Mouse (Mus musculus) adrenal gland, adult 18-20 months (tissue): Measurements from ENCODE around the gene Fkbp8. TPM values are rescaled to one million over a fixed set of nuclear protein-coding genes. Genes with fewer than 3 reads are reported as not detected.

Experiments
- DNase-seq, 2 experiments: peaks; one replicate each; pipeline ENCODE4 v3.0.0; 2021 to 2022; ENCODE audit warnings: low spot score in 2 of 2
- long read RNA-seq, 2 experiments: library from polyadenylated mRNA; stranded (forward); transcript quantifications; one replicate each; pipeline ENCODE4 v2.0.0; 2021
- total RNA-seq, 2 experiments: library from RNA; stranded (reverse); gene quantifications; 1 replicate in 1 of 2; 2 replicates in 1 of 2; pipeline ENCODE4 v1.2.3; 2021

Gene Fkbp8
- 100 to 1,000 TPM; 257 to 332 TPM for total RNA-seq
- long read RNA-seq, experiment 1, transcript Fkbp8-202 (9 exons, 1,720 nt) = minor isoform, 38 of 366 reads
- long read RNA-seq, experiment 1, transcript Fkbp8-201 (9 exons, 1,698 nt) = major isoform, 167 of 366 reads
- long read RNA-seq, experiment 1, transcript Fkbp8-204 (9 exons, 1,799 nt) = minor isoform, 63 of 366 reads
- long read RNA-seq, experiment 1, partial matches to known transcripts = 49 of 366 reads
- long read RNA-seq, experiment 1, other reads (novel, unspliced or antisense) = 49 of 366 reads
- long read RNA-seq, experiment 2, transcript Fkbp8-202 (9 exons, 1,720 nt) = minor isoform, 99 of 905 reads
- long read RNA-seq, experiment 2, transcript Fkbp8-204 (9 exons, 1,799 nt) = minor isoform, 165 of 905 reads
- long read RNA-seq, experiment 2, transcript Fkbp8-201 (9 exons, 1,698 nt) = major isoform, 382 of 905 reads
- long read RNA-seq, experiment 2, partial matches to known transcripts = 142 of 905 reads
- long read RNA-seq, experiment 2, other reads (novel, unspliced or antisense) = 115 of 905 reads

DNA sequence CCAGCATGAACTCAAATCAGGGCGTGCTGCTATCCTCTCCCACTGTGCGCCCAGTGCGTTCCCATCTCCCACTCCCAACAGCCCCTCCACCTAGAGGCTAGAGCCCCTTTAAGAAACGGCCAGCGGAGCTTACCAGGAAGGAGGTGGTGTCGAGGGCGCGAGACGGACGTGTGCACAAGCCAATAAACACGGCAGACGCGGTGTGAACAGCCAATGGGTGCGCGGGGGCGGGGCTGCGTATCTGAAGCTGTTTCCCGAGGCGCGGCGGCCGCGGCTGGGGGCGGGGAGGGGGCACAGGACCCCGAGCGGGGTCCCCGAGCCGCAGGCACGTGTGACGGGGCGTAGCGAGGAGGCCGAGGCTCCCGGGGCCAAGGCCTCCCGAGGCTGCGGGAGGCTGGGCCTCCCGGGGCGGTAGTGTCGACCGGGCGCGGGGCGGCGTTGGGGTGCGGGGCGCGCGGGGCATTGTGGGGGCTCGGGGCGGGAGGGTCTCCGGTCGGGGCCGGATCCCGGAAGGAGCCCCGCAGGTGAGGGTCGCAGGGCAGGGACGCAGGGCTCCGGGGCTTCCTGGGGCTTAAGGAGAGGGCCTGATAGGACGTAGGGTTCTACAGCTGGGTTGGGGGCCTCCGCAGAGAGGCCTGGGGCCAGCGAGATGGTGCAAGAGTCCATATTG, at the start of gene Fkbp8, which contains the start of gene Kxd1:
TSS of gene Fkbp8 (plus strand) at position 213 of the 670 bp plus-strand sequence.
TSS of gene Kxd1 (minus strand) at position 445 of the 670 bp plus-strand sequence.
- DNase-seq = peak; percentile 98 to 99

DNA sequence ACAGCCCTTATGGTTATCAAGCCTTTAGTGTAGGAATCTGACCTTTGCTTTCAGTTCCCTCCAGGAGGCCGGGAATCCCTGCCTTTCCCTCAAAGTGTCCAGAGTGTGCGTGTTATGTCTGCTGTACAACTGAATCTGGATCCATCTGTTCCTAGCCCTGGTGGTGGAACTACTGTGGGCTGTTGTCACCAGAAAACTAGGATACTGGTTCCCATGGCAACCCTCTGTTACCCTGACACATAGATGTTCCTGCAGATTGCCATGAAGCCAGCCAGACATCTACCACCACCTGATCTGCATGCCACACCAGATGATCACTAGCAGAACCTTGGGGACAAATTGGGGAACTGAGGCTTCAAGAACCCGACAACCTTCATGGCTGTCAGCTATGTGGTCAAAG, 45.6 kb upstream of the Fkbp8 start:
- DNase-seq = no peak

DNA sequence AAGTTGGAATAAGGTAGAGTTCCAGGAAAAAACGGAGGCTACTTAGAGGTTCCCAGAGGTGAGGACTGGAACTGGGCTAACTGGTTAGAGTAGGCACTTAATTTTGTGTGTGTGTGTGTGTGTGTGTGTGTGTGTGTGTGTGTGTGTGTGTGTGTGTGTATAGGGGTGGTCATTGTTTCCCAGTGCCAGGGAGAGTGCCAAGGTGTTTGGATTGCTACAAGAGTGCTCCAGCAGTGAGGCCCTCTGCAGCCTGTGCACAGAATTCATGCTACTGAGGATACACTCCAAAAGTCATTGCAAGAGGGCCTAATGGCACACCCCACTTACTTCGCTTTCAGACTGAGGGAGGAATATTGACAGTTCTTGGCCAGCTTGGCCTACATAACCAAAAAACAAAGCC, 44.6 kb upstream of the Fkbp8 start:
- DNase-seq = no peak

- DNase-seq = no peak
Measured at GRCm38 (mm10) chr8:70486191-70486681, 41.3 kb upstream of the Fkbp8 start.

- DNase-seq = no peak
Measured at GRCm38 (mm10) chr8:70486941-70487520, 40.5 kb upstream of the Fkbp8 start, which contains the start of gene Tmem59l. TSS of gene Tmem59l (minus strand) at chr8:70487358.

- no peak for DNase-seq
Measured at GRCm38 (mm10) chr8:70487993-70488796, 39.3 kb upstream of the Fkbp8 start.

DNA sequence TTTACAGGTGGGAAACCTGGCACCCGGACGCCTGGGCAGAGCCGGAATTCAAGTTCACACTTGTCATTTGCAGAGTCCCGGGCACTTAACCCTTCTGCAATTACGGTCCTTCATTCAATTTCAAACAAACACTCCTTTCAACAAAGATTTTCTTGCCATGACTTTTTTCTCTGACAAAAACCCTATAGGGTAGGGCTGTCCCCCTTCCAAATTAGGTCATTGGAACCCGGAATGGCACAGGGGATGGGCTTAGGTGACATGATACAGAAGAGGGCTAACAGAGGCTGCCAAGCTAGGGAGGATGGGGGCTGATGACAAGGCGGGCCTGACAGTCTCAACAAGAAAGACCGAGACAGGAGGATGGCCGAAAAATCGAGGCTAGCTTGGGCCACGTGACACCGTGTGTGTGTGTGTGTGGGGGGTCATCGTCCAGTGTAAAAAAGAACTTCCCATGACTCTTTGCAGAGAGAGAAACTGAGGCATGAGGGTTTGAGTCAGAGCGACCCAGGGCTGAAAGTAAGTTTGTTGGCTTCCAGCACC, 38.5 kb upstream of the Fkbp8 start:
- no peak for DNase-seq

- no peak for DNase-seq
Measured at GRCm38 (mm10) chr8:70489576-70489975, 37.9 kb upstream of the Fkbp8 start.

GRCm38 (mm10) chr8:70490061-70490879, 37.3 kb upstream of the Fkbp8 start:
- no peak for DNase-seq

- DNase-seq = no peak
Measured at GRCm38 (mm10) chr8:70490880-70491495, 36.5 kb upstream of the Fkbp8 start.

DNA sequence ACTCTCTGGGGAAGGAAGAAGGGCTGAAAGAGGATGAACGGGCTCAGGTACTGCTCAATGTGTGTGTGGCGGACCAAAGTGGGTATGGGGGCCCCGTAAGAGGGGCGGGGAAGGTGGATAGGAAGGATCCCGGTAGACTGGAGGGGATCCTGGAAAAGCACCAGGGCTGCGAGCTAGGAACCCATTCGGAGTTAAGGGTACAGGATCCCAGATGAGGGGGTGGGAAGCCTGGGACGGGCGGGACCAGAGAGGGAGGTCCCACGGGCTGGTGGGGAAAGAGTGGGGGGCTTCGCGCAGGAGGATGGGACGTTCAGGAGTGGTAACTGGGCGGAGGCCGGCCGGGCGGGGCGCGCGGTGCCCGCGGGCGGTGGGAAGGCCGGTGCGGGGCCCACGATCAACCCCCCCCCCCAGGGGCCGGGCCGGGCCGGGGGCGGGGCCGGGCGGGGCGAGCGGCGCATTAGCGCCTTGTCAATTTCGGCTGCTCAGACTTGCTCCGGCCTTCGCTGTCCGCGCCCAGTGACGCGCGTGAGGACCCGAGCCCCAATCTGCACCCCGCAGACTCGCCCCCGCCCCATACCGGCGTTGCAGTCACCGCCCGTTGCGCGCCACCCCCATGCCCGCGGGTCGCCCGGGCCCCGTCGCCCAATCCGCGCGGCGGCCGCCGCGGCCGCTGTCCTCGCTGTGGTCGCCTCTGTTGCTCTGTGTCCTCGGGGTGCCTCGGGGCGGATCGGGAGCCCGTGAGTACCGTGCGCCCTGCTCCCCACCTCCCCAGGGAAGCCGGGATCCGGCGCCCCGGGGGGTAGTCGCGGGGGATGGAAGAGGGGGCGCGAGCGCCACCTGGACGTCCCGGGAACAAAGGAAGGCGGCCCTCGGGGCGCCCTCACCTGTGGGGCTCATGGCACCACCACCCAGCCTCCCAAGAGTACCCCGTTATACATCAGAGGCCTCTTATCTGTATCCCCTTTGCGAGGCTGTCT, 34.6 kb upstream of the Fkbp8 start, which contains the start of gene Crlf1:
TSS of gene Crlf1 (plus strand) at position 495 of the 977 bp plus-strand sequence.
- DNase-seq = no peak

GRCm38 (mm10) chr8:70493692-70494415, 33.7 kb upstream of the Fkbp8 start:
- DNase-seq = no peak

DNA sequence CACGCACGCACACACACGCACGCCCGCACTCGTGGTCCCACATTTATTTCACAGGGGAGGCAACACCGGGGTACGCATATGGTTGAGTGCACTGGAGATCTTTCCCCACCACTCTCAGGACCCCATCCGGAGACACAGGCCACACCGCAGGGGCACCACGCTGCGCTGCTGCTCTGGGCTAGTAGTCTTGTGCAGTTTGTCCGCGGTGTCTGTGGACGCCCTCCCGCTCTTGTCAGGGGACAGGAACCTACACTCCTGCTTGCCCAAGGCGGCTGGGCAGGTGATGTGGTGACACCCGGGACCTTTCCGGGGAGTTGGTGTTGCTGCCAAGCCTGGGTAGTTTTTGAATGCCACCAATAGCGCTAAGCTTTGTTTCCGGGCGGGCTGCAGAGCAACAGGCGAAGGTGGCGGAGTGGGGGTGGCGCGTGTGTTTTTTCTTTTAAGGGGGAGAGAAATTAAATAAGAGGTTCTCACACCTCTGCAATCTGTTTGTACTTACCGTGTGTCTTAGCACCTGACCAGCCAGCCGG, 33.0 kb upstream of the Fkbp8 start:
- no peak for DNase-seq

DNA sequence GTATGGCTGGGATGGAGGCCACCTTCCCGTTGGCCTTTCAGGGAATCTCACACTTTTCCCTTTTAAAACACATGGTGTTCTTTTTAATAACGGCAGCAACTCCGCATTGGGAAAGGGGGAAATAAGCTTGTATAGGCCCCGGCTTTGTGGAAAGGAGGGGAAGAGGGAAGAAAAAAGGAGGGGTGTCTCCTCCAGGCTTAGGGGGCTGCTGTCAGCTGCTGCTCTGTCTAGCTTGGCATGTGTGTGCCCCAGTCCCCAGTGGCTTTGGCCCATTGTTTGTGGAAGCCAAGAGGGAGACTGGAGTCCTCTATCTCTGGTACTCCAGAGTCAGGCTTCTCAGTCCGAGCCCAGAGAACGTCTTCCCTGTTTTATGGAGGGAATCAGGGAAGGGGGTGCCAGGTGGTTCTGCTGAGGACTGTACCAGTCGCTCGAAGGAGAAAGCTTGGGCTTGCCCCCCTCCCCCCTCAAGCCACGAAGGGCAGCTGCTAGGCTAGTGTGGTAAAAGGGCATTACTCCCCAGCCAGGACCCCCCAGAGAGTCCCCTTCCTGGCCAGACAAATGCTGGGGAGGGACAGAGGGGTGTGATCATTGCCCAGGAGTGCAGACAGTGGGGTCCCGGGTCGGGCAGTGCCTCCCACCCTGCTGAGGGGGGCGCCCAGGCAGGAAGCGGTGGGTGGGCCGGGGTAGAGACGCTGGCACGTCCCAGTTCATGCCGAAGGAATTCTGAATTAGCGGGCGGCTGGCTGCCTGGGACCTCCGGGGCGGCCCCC, 32.3 kb upstream of the Fkbp8 start:
- no peak for DNase-seq

GRCm38 (mm10) chr8:70495771-70496062, 31.8 kb upstream of the Fkbp8 start:
- no peak for DNase-seq
